Mouse (Mus musculus) right cerebral cortex, adult 2 months (tissue): ENCODE measurements at regions not wholly inside any gene's neighbourhood (a gene's known extent, or its start where the extent isn't known, plus 50 kb on each side); places are given as distances from the start of the nearest gene placed in this dataset.
A peak's percentile ranks its signal among the peaks of the same experiment; 100 is the strongest.

Experiments used
- DNase-seq, 2 experiments: peaks; one replicate each; pipeline ENCODE4 v3.0.0; 2021 to 2022; ENCODE audit warnings: low spot score in 2 of 2

GRCm38 (mm10) chr2:51342421-51342820 lies 193.5 kb upstream of the Rnd3 start:
- no peak for DNase-seq

- DNase-seq: peak in 1 of 2 experiments; percentile 2
Observed at GRCm38 (mm10) chr2:51334437-51334836, 185.5 kb upstream of the Rnd3 start.

GRCm38 (mm10) chr2:51327081-51327480 lies 178.2 kb upstream of the Rnd3 start:
- no peak for DNase-seq

- no peak for DNase-seq
Observed at GRCm38 (mm10) chr2:51321676-51322075, 172.8 kb upstream of the Rnd3 start.

GRCm38 (mm10) chr2:51316452-51316851 lies 167.5 kb upstream of the Rnd3 start:
- no peak for DNase-seq

- no peak for DNase-seq
Observed at GRCm38 (mm10) chr2:51313414-51313813, 164.5 kb upstream of the Rnd3 start.

GRCm38 (mm10) chr2:51306257-51306656 lies 157.3 kb upstream of the Rnd3 start:
- DNase-seq: no peak

- DNase-seq: no peak
Observed at GRCm38 (mm10) chr2:51305411-51305810, 156.5 kb upstream of the Rnd3 start.

GRCm38 (mm10) chr2:51304694-51305093 lies 155.8 kb upstream of the Rnd3 start:
- peak in 1 of 2 experiments; percentile 19 for DNase-seq

- no peak for DNase-seq
Observed at GRCm38 (mm10) chr2:51290659-51291260, 141.8 kb upstream of the Rnd3 start.

- DNase-seq: no peak
Observed at GRCm38 (mm10) chr2:51288678-51289077, 139.8 kb upstream of the Rnd3 start.

- no peak for DNase-seq
Observed at GRCm38 (mm10) chr2:51285632-51286031, 136.7 kb upstream of the Rnd3 start.

GRCm38 (mm10) chr2:51284781-51285225 lies 135.9 kb upstream of the Rnd3 start:
- DNase-seq: peak; percentile 36 to 47

GRCm38 (mm10) chr2:51279396-51280045 lies 130.6 kb upstream of the Rnd3 start:
- DNase-seq: no peak

GRCm38 (mm10) chr2:51278824-51279223 lies 129.9 kb upstream of the Rnd3 start:
- no peak for DNase-seq

GRCm38 (mm10) chr2:51278356-51278755 lies 129.4 kb upstream of the Rnd3 start:
- DNase-seq: no peak

GRCm38 (mm10) chr2:51276591-51276990 lies 127.7 kb upstream of the Rnd3 start:
- DNase-seq: no peak

GRCm38 (mm10) chr2:51273300-51273699 lies 124.4 kb upstream of the Rnd3 start:
- no peak for DNase-seq

GRCm38 (mm10) chr2:51268532-51268931 lies 119.6 kb upstream of the Rnd3 start:
- no peak for DNase-seq

GRCm38 (mm10) chr2:51267662-51268061 lies 118.8 kb upstream of the Rnd3 start:
- DNase-seq: no peak

- no peak for DNase-seq
Observed at GRCm38 (mm10) chr2:51262506-51262905, 113.6 kb upstream of the Rnd3 start.

GRCm38 (mm10) chr2:51250798-51251197 lies 101.9 kb upstream of the Rnd3 start:
- DNase-seq: no peak

- DNase-seq: peak; percentile 3 to 5
Observed at GRCm38 (mm10) chr2:51241573-51241972, 92.7 kb upstream of the Rnd3 start.

GRCm38 (mm10) chr2:51240000-51240399 lies 91.1 kb upstream of the Rnd3 start:
- no peak for DNase-seq
